Mouse (Mus musculus) hindbrain, embryonic 16.5 days (tissue): ENCODE results near the gene Trim30d. TPM values are rescaled to one million over a fixed set of nuclear protein-coding genes. Genes with fewer than 3 reads are reported as not detected.

Experiments
- polyA plus RNA-seq: library from polyadenylated mRNA; unstranded; fragments of >200 nt; fragmentation: Nextera tagmentation; extraction: Ambion mirVana; gene quantifications from 2 replicates; pipeline ENCODE4 v1.2.1, GENCODE M21; 2015

Trim30d gene
- polyA plus RNA-seq, 1 experiment from 2014 or later, result 0.70 TPM

Other genes starting within 250 kb of the Trim30d start
- 0.21 and 0.24 TPM in 2 replicates for gene Trim5, start 219.8 kb downstream of the Trim30d start, polyA plus RNA-seq
- 1.7 and 2.1 TPM in 2 replicates for gene Trim12a, start 192.4 kb downstream of the Trim30d start, polyA plus RNA-seq
- not detected in 2 replicates for gene Trim34b, start 178.4 kb downstream of the Trim30d start, polyA plus RNA-seq
- gene Trim12c, start 154.5 kb downstream of the Trim30d start, polyA plus RNA-seq, result 1.2 and 1.4 TPM in 2 replicates
- not detected in 2 replicates for gene Trim30b, start 138.0 kb downstream of the Trim30d start, polyA plus RNA-seq
- gene Trim30c, start 107.0 kb downstream of the Trim30d start, polyA plus RNA-seq, result 0.09 and 0.14 TPM in 2 replicates
- gene Trim30a, start 42.7 kb downstream of the Trim30d start, polyA plus RNA-seq, result 0.48 and 0.61 TPM in 2 replicates
- not detected in 2 replicates for gene Olfr651, start 42.3 kb upstream of the Trim30d start, polyA plus RNA-seq
- 0.08 and 0.10 TPM in 2 replicates for gene Olfr652, start 53.1 kb upstream of the Trim30d start, polyA plus RNA-seq
- 0.05 TPM in 1 of 2 replicates, not detected in the other for gene Olfr653, start 69.5 kb upstream of the Trim30d start, polyA plus RNA-seq
- not detected in 2 replicates for gene Olfr654, start 79.2 kb upstream of the Trim30d start, polyA plus RNA-seq
- gene Olfr655, start 93.9 kb upstream of the Trim30d start, polyA plus RNA-seq, result not detected in 2 replicates
- gene Olfr656, start 106.1 kb upstream of the Trim30d start, polyA plus RNA-seq, result not detected in 2 replicates
- not detected in 2 replicates for gene Olfr657, start 116.9 kb upstream of the Trim30d start, polyA plus RNA-seq
- 0.16 and 0.25 TPM in 2 replicates for gene Olfr658, start 139.5 kb upstream of the Trim30d start, polyA plus RNA-seq
- gene Olfr659, start 158.9 kb upstream of the Trim30d start, polyA plus RNA-seq, result not detected in 2 replicates
- gene Olfr661, start 178.7 kb upstream of the Trim30d start, polyA plus RNA-seq, result not detected in 2 replicates